Mouse (Mus musculus): ENCODE data around the gene Traf3ip1.
"Not testable (repeated sequence)": the region's sequence is repeated elsewhere in the genome, so short reads cannot be mapped to it uniquely, and the experiment has no call there.

Gene Traf3ip1

GRCm38 (mm10) chr1:91465244-91465643 is 29.2 kb upstream of the Traf3ip1 start:
- no peak for DNase-seq (ENCODE audit: extremely low read depth, low read depth)

GRCm38 (mm10) chr1:91466186-91466585 is 28.3 kb upstream of the Traf3ip1 start:
- DNase-seq (ENCODE audit: extremely low read depth, low read depth) = no peak

- no peak for DNase-seq (ENCODE audit: extremely low read depth, low read depth)
Observed at GRCm38 (mm10) chr1:91469888-91470419, 24.5 kb upstream of the Traf3ip1 start.

GRCm38 (mm10) chr1:91478145-91478544 is 16.3 kb upstream of the Traf3ip1 start:
- not testable (repeated sequence) for DNase-seq (ENCODE audit: extremely low read depth, low read depth)

- no peak for DNase-seq (ENCODE audit: extremely low read depth, low read depth)
Observed at GRCm38 (mm10) chr1:91478958-91479357, 15.5 kb upstream of the Traf3ip1 start.

DNA sequence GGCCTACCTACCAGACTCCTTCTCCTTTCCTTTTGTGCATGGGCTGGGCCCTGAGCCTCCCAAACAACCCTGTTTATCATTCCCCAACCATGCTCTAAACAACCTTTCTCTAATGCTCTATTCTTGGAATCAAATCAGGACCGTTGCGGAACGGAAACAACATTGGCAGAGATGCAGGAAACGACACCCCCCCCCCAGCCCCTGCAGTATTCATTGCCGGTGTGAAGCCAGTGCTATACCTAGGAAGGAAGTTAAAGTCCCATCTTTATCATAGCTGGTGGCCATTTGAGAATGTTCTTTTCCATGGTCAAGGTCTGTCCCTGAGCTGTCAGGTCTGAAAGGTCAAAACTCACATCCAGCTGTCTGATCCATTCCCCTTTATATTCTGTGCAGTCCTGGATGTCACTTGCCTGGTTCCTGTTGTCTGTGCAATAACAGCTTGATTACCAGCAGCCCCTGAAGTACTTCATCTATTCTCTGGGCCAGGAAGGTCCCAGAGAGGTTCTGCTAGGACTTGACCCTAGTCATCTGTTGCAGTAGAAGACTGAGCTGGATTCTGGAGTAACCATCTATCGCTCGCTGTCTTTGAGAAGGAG is 11.7 kb upstream of the Traf3ip1 start:
- no peak for DNase-seq (ENCODE audit: extremely low read depth, low read depth)

DNA sequence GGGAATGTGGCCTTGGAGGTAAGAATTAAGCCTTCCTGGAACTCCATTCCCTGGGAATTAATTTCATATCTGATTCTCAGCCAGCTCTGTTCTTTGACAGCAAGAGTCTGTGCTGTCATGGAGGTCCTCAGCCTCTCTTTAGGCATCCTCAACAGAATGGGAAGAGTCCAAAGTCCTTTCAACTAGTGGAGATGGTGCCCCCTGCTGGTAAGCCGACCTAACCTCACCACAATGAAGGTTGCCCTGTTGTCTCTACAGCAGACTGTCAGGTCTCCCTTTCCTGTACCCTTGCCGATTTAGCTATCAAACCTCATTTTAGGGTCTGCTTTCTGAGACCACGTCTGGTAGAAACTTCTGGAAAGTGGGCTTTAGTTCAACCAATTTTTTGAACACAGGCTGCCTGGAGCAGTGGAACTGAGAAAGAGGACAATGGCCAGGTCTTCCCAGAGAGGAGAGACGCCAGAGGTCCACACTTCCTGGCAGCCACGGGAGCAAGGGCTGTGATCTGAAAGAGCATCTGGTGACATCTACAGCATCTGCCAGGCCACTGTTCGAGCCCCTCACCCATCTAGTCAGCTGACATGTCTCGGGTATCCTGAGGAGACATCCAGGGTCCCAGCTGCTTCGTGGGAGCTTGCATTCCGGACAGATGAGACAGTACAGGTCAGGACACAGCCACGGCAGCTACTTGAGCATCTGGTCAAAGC is 11.0 kb upstream of the Traf3ip1 start:
- DNase-seq (ENCODE audit: extremely low read depth, low read depth) = peak; percentile 62

DNA sequence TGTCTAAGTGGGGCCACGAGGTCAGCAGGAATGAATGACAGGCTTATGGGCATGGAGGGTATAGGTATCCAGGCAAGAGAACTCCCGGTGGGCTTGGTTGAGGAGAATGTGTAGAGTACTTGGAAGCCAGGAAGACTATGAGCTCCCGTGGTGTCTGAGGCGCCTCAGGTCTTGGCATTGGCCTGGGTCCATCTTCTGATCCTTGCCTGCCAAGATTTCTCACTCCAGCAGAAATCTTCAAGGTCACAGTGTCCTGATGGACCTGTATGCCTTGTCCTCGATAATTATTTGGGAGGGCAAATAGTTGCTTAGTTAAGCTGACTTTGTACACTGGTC is 10.5 kb upstream of the Traf3ip1 start:
- DNase-seq (ENCODE audit: extremely low read depth, low read depth) = no peak

GRCm38 (mm10) chr1:91485422-91485821 is 9.0 kb upstream of the Traf3ip1 start:
- DNase-seq (ENCODE audit: extremely low read depth, low read depth) = no peak

- no peak for DNase-seq (ENCODE audit: extremely low read depth, low read depth)
Observed at GRCm38 (mm10) chr1:91486165-91486564, 8.3 kb upstream of the Traf3ip1 start.

DNA sequence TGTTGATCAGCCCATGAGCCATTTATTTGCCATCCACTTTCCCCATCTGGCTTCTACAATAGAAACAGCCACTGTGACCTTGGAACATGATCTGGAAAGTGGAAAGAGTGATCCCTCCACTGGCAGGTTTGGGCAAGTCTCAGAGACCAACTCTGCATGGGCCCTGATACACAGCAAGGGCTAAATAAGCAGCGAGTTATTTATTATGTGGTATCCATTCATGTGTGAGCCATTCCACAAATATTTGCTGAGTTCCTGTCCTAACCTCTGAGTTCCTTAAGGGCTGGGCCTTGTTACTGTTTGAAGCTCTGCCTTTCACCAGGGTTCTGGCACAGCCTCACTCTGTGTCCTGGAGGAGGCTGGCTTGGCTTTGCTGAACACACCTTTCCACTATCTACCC is 4.1 kb upstream of the Traf3ip1 start:
- DNase-seq (ENCODE audit: extremely low read depth, low read depth) = no peak

- DNase-seq (ENCODE audit: extremely low read depth, low read depth) = no peak
Observed at GRCm38 (mm10) chr1:91492740-91493139, 1.7 kb upstream of the Traf3ip1 start.

- DNase-seq (ENCODE audit: extremely low read depth, low read depth) = no peak
Observed at GRCm38 (mm10) chr1:91493938-91494337, 509 bp upstream of the Traf3ip1 start.

DNA sequence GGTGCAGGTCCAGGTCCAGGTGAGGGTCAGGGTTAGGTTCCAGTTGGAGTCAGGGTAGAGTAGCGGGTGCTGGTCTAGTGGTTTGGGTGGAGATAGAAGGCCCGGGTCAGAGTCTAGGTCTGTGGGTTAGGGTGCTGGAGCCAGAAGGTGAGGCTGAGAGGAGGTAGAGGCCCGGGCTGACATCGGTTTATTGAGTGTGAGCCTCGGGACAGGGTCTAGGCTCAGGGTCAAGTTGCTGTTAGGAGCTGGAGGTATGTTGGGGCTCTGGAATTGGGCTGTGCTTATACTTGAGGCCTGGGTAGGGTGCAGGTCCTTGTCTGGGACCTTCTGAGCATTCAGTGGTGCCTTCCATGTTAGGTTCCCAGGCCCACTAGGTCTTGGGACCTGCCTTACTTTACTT is 874 bp downstream of the Traf3ip1 start:
- no peak for DNase-seq (ENCODE audit: extremely low read depth, low read depth)

- no peak for DNase-seq (ENCODE audit: extremely low read depth, low read depth)
Observed at GRCm38 (mm10) chr1:91498579-91498978, 4.1 kb downstream of the Traf3ip1 start.

DNA sequence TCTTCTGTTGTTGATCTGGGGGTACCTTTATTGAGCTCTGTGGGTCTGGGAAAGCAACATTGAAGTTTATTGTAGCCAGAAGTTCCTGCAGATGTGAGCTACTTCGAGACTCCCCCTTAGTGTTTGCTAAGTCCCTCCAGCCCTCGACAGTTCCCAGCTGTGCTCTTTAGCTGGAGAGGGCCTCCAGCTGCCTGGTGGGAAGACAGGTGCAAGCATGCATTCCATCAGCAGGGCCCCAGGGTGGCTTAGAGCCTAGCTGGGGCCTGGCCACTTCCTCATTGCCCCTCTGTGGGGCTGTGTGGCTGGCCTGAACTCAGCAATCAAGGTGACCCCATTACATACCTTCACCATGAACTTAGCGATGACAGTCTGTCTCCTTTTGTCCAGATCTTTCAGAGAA is 10.2 kb downstream of the Traf3ip1 start:
- no peak for DNase-seq (ENCODE audit: extremely low read depth, low read depth)

- no peak for DNase-seq (ENCODE audit: extremely low read depth, low read depth)
Observed at GRCm38 (mm10) chr1:91514916-91515315, 20.5 kb downstream of the Traf3ip1 start.

GRCm38 (mm10) chr1:91515642-91516041 is 21.2 kb downstream of the Traf3ip1 start:
- DNase-seq (ENCODE audit: extremely low read depth, low read depth) = no peak

GRCm38 (mm10) chr1:91523759-91524158 is 29.3 kb downstream of the Traf3ip1 start:
- DNase-seq (ENCODE audit: extremely low read depth, low read depth) = peak; percentile 56

DNA sequence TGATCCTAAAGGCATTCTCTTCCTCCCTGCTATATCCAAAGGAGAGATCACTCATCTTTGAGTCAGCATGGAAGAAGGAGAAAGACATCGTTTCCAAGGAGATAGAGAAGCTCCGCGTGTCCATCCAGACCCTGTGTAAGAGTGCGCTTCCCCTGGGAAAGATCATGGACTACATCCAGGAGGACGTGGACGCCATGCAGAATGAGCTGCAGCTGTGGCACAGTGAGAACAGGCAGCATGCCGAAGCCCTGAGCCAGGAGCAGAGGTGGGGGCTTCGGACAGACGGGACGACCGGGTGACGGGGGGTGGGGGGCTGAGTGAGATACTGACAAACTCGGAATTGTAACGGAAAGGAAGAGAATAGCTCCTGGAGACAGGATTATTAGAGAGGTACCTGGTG is 31.4 kb downstream of the Traf3ip1 start:
- no peak for DNase-seq (ENCODE audit: extremely low read depth, low read depth)

- no peak for DNase-seq (ENCODE audit: extremely low read depth, low read depth)
Observed at GRCm38 (mm10) chr1:91530166-91530565, 35.7 kb downstream of the Traf3ip1 start.

DNA sequence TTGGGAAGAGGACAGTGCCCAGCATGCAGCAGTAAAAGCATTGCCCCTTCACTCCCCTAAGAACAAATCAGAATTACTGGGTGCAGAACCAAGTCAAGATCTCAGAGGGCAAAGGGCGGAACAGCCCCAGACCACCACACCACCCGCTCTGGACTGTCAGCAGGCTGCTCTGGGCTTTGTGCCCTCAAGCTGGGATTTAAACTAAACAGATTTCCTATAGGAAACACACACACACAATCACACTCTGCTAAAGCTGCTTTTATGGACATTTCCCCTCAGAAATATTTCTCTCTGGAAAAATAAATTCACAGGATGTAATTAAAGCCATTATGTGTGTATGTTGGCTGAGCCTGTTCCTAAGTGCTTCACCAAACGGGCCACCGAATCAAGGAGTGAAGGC is 37.8 kb downstream of the Traf3ip1 start:
- DNase-seq (ENCODE audit: extremely low read depth, low read depth) = no peak

DNA sequence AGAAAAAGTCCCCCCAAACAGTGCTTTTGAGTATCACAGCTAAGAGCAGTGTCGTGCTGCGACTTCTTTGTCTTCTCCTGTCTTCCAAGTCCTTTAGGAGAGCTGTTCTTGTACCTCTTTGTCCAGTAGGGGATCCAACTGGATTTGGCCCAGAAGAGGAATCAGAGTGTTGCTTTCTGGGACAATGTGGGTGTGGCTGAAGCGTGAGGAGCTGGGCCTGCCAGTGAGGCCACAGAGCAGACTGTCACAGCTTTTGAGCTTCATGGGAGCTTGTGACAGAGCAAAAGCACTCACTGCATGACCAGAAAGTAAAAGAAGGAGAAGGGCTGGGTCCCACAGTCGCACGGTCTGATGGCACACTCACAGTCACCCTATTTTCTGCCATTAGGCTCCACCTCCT is 38.4 kb downstream of the Traf3ip1 start:
- DNase-seq (ENCODE audit: extremely low read depth, low read depth) = no peak
